Mouse (Mus musculus) spleen, adult 2 months (tissue): ENCODE measurements around the gene Smim24. TPM values are rescaled to one million over a fixed set of nuclear protein-coding genes. Genes with fewer than 3 reads are reported as not detected.

Experiments used
- DNase-seq, 2 experiments: peaks; one replicate each; pipeline versions ENCODE4 v3.0.0 to v3.0.0-alpha.2; 2012 to 2021; ENCODE audit warnings: low spot score in 2 of 2, low read depth in 1 of 2
- H3K27ac ChIP-seq: fragments of 200-500 bp; 2 replicates; pipeline ENCODE4 v1.5.1; 2012; ENCODE audit warnings: low read length, inconsistent platforms; ENCODE audit not compliant: insufficient read depth
- H3K27me3 ChIP-seq: fragments of 200-500 bp; 2 replicates; pipeline ENCODE4 v1.6.1; 2012; ENCODE audit warnings: mild to moderate bottlenecking, moderate library complexity, low read length, inconsistent platforms; ENCODE audit not compliant: control insufficient read depth, insufficient read depth
- H3K36me3 ChIP-seq: fragments of 200-500 bp; 2 replicates; pipeline ENCODE4 v1.6.1; 2012; ENCODE audit warnings: mild to moderate bottlenecking, low read length, inconsistent platforms; ENCODE audit not compliant: control insufficient read depth, insufficient read depth
- H3K4me1 ChIP-seq: fragments of 200-500 bp; 2 replicates; pipeline ENCODE4 v1.6.1; 2011; ENCODE audit warnings: inconsistent platforms; ENCODE audit not compliant: control insufficient read depth, insufficient read depth, insufficient read length
- H3K4me3 ChIP-seq: fragments of 200-500 bp; 2 replicates; pipeline ENCODE4 v1.5.1; 2011; ENCODE audit warnings: mild to moderate bottlenecking, inconsistent platforms; ENCODE audit not compliant: insufficient read depth, insufficient read length; ENCODE audit errors: extremely low read depth
- CTCF ChIP-seq: fragments of 200-500 bp; IDR thresholded peaks from 2 replicates; pipeline ENCODE4 v1.5.1; 2011; ENCODE audit warnings: mild to moderate bottlenecking, inconsistent platforms; ENCODE audit not compliant: insufficient read depth, insufficient read length, insufficient replicate concordance; ENCODE audit errors: extremely low read depth
- POLR2A ChIP-seq: fragments of 200-500 bp; IDR thresholded peaks from 2 replicates; pipeline ENCODE4 v1.6.1; 2011; ENCODE audit warnings: low read depth, low read length, inconsistent platforms
- WGBS: fragments of 180-500 bp; shearing (Covaris S2); methylation state at CpG from one replicate; pipeline ENCODE4 v1.1.7; 2018; 5-methylcytosine and 5-hydroxymethylcytosine counted together
- polyA plus RNA-seq: library from polyadenylated mRNA; depleted of rRNA; stranded (reverse); fragments of >200 nt; gene quantifications from 2 replicates; pipeline ENCODE4 v1.2.3, GENCODE M21; 2012

Gene Smim24
- polyA plus RNA-seq, 1 experiment, result 18.3 TPM

DNA sequence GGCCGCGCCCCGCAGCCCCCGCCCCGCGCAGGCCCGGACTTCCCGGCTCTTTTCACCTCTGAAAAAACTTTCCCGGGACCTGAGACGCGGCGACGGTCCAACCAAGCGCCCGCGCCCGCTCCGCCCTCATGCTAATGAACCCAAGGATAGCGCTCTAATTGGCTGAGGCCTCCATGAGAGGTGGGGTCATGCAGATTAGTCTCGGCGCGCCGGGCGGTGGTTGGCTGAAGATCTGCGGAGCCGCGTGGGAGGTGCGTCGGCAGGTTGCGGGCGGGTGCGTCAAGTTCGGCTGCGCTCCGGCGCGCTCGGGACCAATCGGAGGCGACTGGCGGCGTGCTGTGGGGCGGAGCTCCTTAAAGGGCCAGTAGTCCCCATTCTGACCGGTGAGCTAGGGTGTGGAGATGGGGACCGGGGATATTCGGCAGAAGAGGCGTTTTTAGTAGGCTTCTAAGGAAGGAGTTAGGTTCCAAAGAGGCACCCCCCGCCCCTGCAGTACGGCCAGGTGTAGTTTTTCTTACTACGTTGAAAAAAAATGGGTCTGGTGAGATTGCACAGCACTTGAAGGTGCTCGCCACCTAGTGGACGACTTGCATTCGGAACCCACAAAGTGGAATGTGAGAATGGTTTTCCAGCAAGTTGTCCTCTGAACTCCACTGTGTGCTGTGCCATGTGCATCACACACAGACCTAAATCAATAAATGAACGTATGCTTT, 42.3 kb upstream of the Smim24 start, which contains the start of gene Hmg20b:
Gene Hmg20b (minus strand): TSS at position 130 of the 713 bp plus-strand sequence.
- Histone ChIP-seq H3K27me3 (no peaks in the 10 kb centered on the region), H3K4me1 (peaks cover 16% of the 10 kb centered on the region), H3K4me3 (peak within 1 kb of the TSS; percentile 87), H3K27ac (peak within 1 kb of the TSS; percentile 73), H3K36me3 (no peaks in the 10 kb centered on the region; the same call in 1 of the 2 replicates)
- WGBS, result 1% methylated on average over 54 of the region's 54 CpGs
- peak; percentile 96 to 99 for DNase-seq
- TF ChIP-seq POLR2A (no peak), CTCF (peak; percentile 70; the same call in 1 of the 2 replicates)

GRCm38 (mm10) chr10:81351678-81352291, 41.1 kb upstream of the Smim24 start:
- no peaks in the 10 kb centered on the region for H3K27me3 ChIP-seq
- peak in 1 of 2 experiments; percentile 36 for DNase-seq
- 32% methylated on average over 9 of the region's 9 CpGs for WGBS
- TF ChIP-seq POLR2A, result no peak
- TF ChIP-seq CTCF, result no peak
- no peaks in the 10 kb centered on the region; the same call in 1 of the 2 replicates for H3K36me3 ChIP-seq
- H3K27ac ChIP-seq, result peak overlapping the region; percentile 51
- H3K4me3 ChIP-seq, result no peak overlapping the region
- peaks cover 16% of the 10 kb centered on the region for H3K4me1 ChIP-seq

- Histone ChIP-seq H3K4me3 (no peak overlapping the region), H3K27ac (no peak overlapping the region), H3K36me3 (no peaks in the 10 kb centered on the region), H3K27me3 (no peaks in the 10 kb centered on the region), H3K4me1 (peaks cover 20% of the 10 kb centered on the region; the same call in 1 of the 2 replicates)
- DNase-seq, result no peak
- TF ChIP-seq POLR2A (no peak), CTCF (no peak)
- 82% methylated on average over 9 of the region's 9 CpGs for WGBS
Measured at GRCm38 (mm10) chr10:81354738-81355477, 37.9 kb upstream of the Smim24 start.

GRCm38 (mm10) chr10:81355533-81355932, 37.3 kb upstream of the Smim24 start:
- Histone ChIP-seq H3K4me3 (no peak overlapping the region), H3K4me1 (peaks cover 19% of the 10 kb centered on the region; the same call in 1 of the 2 replicates), H3K27ac (no peak overlapping the region), H3K36me3 (no peaks in the 10 kb centered on the region), H3K27me3 (no peaks in the 10 kb centered on the region)
- TF ChIP-seq CTCF (no peak), POLR2A (no peak)
- DNase-seq, result no peak
- 87% methylated on average over 4 of the region's 4 CpGs for WGBS

- peak overlapping the region; percentile 70; the same call in 1 of the 2 replicates for H3K4me3 ChIP-seq
- no peak for TF ChIP-seq POLR2A
- TF ChIP-seq CTCF, result no peak
- WGBS, result 14% methylated on average over 12 of the region's 12 CpGs
- no peaks in the 10 kb centered on the region for H3K27me3 ChIP-seq
- DNase-seq, result peak; percentile 49 to 54
- H3K36me3 ChIP-seq, result no peaks in the 10 kb centered on the region
- peaks cover 19% of the 10 kb centered on the region; the same call in 1 of the 2 replicates for H3K4me1 ChIP-seq
- H3K27ac ChIP-seq, result peak overlapping the region; percentile 39
Measured at GRCm38 (mm10) chr10:81356352-81356990, 36.4 kb upstream of the Smim24 start.
